Comparison of ENCODE assay signal across 19 mouse cellular contexts in the genomic region with DNA sequence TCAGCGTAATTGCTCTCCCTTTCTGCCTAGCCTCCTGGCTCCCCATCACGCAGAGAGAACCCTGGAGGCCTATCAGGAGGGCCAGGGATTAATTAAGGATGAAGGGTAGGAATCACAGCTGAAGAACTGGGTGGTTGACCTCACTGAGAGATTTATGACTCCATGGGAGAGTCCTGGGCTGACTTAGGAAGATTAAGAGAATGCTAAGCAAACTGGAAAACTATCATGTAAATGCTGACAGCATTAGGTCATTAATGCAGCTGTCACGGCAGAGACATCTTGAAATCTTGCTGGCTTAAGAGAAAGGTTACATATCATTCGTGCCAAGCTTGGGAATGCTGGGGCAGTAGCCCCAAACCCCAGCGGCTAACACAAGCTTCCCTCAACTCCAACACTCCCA.
"Had no signal": no experiment of that assay in that cellular context is flagged by ENCODE, and none has a peak within 500 bp of the region (broad histone marks: within the 10 kb centered on the region; RNA-seq: fewer than 3 reads in every experiment).

No protein-coding gene starts in this region.

- H3K27ac ChIP-seq: limb, embryonic 12.5 days; limb, embryonic 15.5 days; liver, embryonic 14.5 days; macrophage; midbrain, embryonic 10.5 days; midbrain, embryonic 13.5 days; stomach, postnatal 0 days had no signal

- DNase-seq: kidney, adult 2 months; kidney, postnatal 10 days; kidney, postnatal 4 days; left cerebral cortex, postnatal 4 days; liver, postnatal 0 days; lung, embryonic 14.5 days; thymus, adult 2 months; thymus, postnatal 14 days had no signal

- H3K4me3 ChIP-seq: limb, embryonic 12.5 days; limb, embryonic 15.5 days; midbrain, embryonic 10.5 days; midbrain, embryonic 13.5 days had no signal

- ATAC-seq: intestine, postnatal 0 days; liver, postnatal 0 days; lung, postnatal 0 days; midbrain, embryonic 13.5 days; midbrain, embryonic 16.5 days had no signal

- H3K9ac ChIP-seq: limb, embryonic 12.5 days; limb, embryonic 15.5 days; liver, embryonic 14.5 days; liver, postnatal 0 days; lung, embryonic 14.5 days; midbrain, embryonic 13.5 days had no signal

- H3K36me3 ChIP-seq: limb, embryonic 12.5 days; limb, embryonic 15.5 days; midbrain, embryonic 10.5 days; midbrain, embryonic 13.5 days had no signal

- H3K4me1 ChIP-seq: midbrain, embryonic 13.5 days had no signal

- H3K9me3 ChIP-seq: limb, embryonic 12.5 days; limb, embryonic 15.5 days; midbrain, embryonic 10.5 days; midbrain, embryonic 13.5 days had no signal

- H3K27me3 ChIP-seq: limb, embryonic 12.5 days; limb, embryonic 15.5 days; midbrain, embryonic 13.5 days had no signal

- H3K4me2 ChIP-seq: limb, embryonic 12.5 days; limb, embryonic 15.5 days; liver, embryonic 11.5 days; lung, embryonic 14.5 days; midbrain, embryonic 13.5 days had no signal
